8 mouse cellular contexts compared by ENCODE assay signal in the genomic region with DNA sequence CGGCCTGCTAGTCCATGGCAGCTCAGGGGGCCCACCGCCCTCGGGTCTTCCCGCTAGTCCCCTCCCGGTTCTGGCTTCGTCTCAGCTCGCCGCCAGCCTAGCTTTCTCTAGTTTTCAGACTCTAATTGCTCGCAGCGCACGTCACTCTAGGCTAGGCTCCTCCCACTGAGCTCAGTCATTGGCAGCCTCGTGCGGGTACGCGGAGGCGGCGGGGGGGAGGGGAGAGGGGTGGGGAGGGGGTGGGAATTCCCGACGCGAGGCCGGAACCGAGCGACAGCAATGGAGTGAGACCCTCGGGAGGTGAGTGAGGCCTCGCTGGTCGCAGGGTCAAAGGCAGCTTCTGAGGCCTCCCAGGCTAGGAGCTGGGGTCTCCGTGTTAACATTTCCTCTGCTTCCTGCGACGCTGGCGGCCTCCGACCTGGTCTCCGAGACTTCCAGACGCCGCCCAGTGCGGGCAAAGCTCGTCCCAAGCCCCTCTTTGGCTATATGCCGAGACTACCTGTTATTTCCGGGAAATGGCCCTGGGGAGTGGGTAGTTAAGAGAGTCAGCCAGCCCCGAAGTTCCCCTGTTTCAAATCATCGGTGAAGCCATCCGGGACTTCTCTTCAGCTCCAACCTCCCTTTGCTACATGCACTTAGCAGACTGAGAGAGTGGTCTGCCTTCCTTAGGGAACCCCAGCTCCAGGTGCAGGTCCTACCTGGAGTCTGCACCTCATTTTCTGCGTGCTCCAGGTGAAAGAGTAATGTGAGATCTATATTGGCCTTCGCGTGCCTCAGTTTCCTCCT. TPM values are rescaled to one million over a fixed set of nuclear protein-coding genes. Genes with fewer than 3 reads are reported as not detected.
DNase-seq lines count a peak whose midpoint lies in the region; ATAC-seq and TF ChIP-seq lines count a peak whose summit lies in the region.

A gene (plus strand): TSS at position 213 of the 786 bp plus-strand sequence.

- peak within 1 kb of the TSS; percentile 96 for H3K4me2 ChIP-seq in forebrain, embryonic 11.5 days (ENCODE audit: low read depth, low read length, severe bottlenecking)
- peak within 1 kb of the TSS; percentile 82 for H3K4me2 ChIP-seq in heart, embryonic 16.5 days (ENCODE audit: low read depth, low read length)
- peak within 1 kb of the TSS; percentile 94 for H3K4me2 ChIP-seq in liver, embryonic 15.5 days
- H3K4me2 ChIP-seq in neural tube, embryonic 13.5 days: peak within 1 kb of the TSS; percentile 74

- H3K27me3 ChIP-seq in forebrain, embryonic 11.5 days (ENCODE audit: control insufficient read depth, insufficient read depth, low read length): no peaks in the 10 kb centered on the region
- H3K27me3 ChIP-seq in heart, embryonic 16.5 days (ENCODE audit: control insufficient read depth, insufficient read depth, low read length): no peaks in the 10 kb centered on the region
- H3K27me3 ChIP-seq in liver, embryonic 15.5 days: no peaks in the 10 kb centered on the region; the same call in 1 of the 2 replicates
- no peaks in the 10 kb centered on the region for H3K27me3 ChIP-seq in neural tube, embryonic 13.5 days
- no peaks in the 10 kb centered on the region for H3K27me3 ChIP-seq in testis, adult 2 months (ENCODE audit: control insufficient read depth, insufficient read depth, low read length)

- no peak for TF ChIP-seq CTCF in testis, adult 2 months (IDR thresholded peaks at IDR 0.05; ENCODE audit: control insufficient read depth, insufficient read depth, insufficient replicate concordance, low read depth, low read length)

- DNase-seq in CD8-positive naive resting alpha-beta T cell, adult 2 months (ENCODE audit: low read depth in 2 of 2, low spot score in 2 of 2): peak; percentile 70 to 79
- peak; percentile 93 for DNase-seq in c-Kit-positive CD71-negative TER-119-negative erythroid progenitor cells, embryonic 14.5 days (ENCODE audit: low read depth)
- DNase-seq in forebrain, embryonic 11.5 days (ENCODE audit: low spot score): peak; percentile 97
- DNase-seq in kidney, postnatal 36 days: peak; percentile 96 to 98

- peak within 1 kb of the TSS; percentile 74 for H3K27ac ChIP-seq in forebrain, embryonic 11.5 days (ENCODE audit: low read depth, low read length)
- peak within 1 kb of the TSS; percentile 95 for H3K27ac ChIP-seq in heart, embryonic 16.5 days (ENCODE audit: low read length)
- H3K27ac ChIP-seq in liver, embryonic 15.5 days (replicated peaks): peak within 1 kb of the TSS; percentile 79
- H3K27ac ChIP-seq in neural tube, embryonic 13.5 days (replicated peaks): peak within 1 kb of the TSS; percentile 91
- H3K27ac ChIP-seq in testis, adult 2 months (ENCODE audit: control insufficient read depth, insufficient read depth, low read depth, low read length): peak within 1 kb of the TSS; percentile 90

- H3K9ac ChIP-seq in forebrain, embryonic 11.5 days (ENCODE audit: low read length): peak within 1 kb of the TSS; percentile 75
- peak within 1 kb of the TSS; percentile 92 for H3K9ac ChIP-seq in heart, embryonic 16.5 days (ENCODE audit: low read length)
- peak within 1 kb of the TSS; percentile 69 for H3K9ac ChIP-seq in liver, embryonic 15.5 days
- H3K9ac ChIP-seq in neural tube, embryonic 13.5 days: peak within 1 kb of the TSS; percentile 77

- peak; percentile 94 for ATAC-seq in forebrain, embryonic 11.5 days (replicated peaks; ENCODE audit: low FRiP score)
- ATAC-seq in heart, embryonic 16.5 days (replicated peaks; ENCODE audit: extremely low read depth, insufficient read depth, low FRiP score): peak; percentile 92
- ATAC-seq in liver, embryonic 15.5 days (ENCODE audit: insufficient read depth): peak; percentile 88
- peak; percentile 95 for ATAC-seq in neural tube, embryonic 13.5 days (ENCODE audit: low read depth)

- no peaks in the 10 kb centered on the region for H3K9me3 ChIP-seq in forebrain, embryonic 11.5 days (ENCODE audit: control insufficient read depth, low read length)
- no peaks in the 10 kb centered on the region for H3K9me3 ChIP-seq in heart, embryonic 16.5 days (replicated peaks; ENCODE audit: control insufficient read depth, low read length)
- no peaks in the 10 kb centered on the region for H3K9me3 ChIP-seq in liver, embryonic 15.5 days (replicated peaks)
- no peaks in the 10 kb centered on the region for H3K9me3 ChIP-seq in neural tube, embryonic 13.5 days

- H3K36me3 ChIP-seq in forebrain, embryonic 11.5 days (ENCODE audit: control insufficient read depth, insufficient read depth, low read length): no peaks in the 10 kb centered on the region; the same call in 1 of the 2 replicates
- H3K36me3 ChIP-seq in heart, embryonic 16.5 days (ENCODE audit: control insufficient read depth, insufficient read depth): peaks cover 12% of the 10 kb centered on the region
- peaks cover 15% of the 10 kb centered on the region for H3K36me3 ChIP-seq in liver, embryonic 15.5 days (replicated peaks)
- H3K36me3 ChIP-seq in neural tube, embryonic 13.5 days: peaks cover 13% of the 10 kb centered on the region
- no peaks in the 10 kb centered on the region for H3K36me3 ChIP-seq in testis, adult 2 months (ENCODE audit: control insufficient read depth, insufficient read depth, low read length)

- peak; percentile 65 for TF ChIP-seq POLR2A in testis, adult 2 months (IDR thresholded peaks at IDR 0.05; ENCODE audit: control insufficient read depth, low read depth, low read length)

- peak within 1 kb of the TSS; percentile 55 for H3K4me3 ChIP-seq in forebrain, embryonic 11.5 days (ENCODE audit: low read depth, low read length)
- peak within 1 kb of the TSS; percentile 93 for H3K4me3 ChIP-seq in heart, embryonic 16.5 days (ENCODE audit: low read length)
- peak within 1 kb of the TSS; percentile 71 for H3K4me3 ChIP-seq in liver, embryonic 15.5 days (replicated peaks)
- peak within 1 kb of the TSS; percentile 67 for H3K4me3 ChIP-seq in neural tube, embryonic 13.5 days
- H3K4me3 ChIP-seq in testis, adult 2 months (ENCODE audit: control insufficient read depth, low read depth, low read length): peak within 1 kb of the TSS; percentile 97

- WGBS in forebrain, embryonic 11.5 days: under 1% methylated on average over 42 of the region's 44 CpGs
- WGBS in heart, embryonic 16.5 days: under 1% methylated on average over 43 of the region's 44 CpGs
- under 1% methylated on average over 44 of the region's 44 CpGs for WGBS in liver, embryonic 15.5 days (ENCODE audit: insufficient replicate concordance)
- under 1% methylated on average over 44 of the region's 44 CpGs for WGBS in neural tube, embryonic 13.5 days

- H3K4me1 ChIP-seq in forebrain, embryonic 11.5 days (replicated peaks; ENCODE audit: control insufficient read depth, insufficient read depth, low read length): peaks cover 9% of the 10 kb centered on the region
- H3K4me1 ChIP-seq in heart, embryonic 16.5 days (ENCODE audit: control insufficient read depth, insufficient read depth, low read length): peaks cover 12% of the 10 kb centered on the region
- peaks cover 31% of the 10 kb centered on the region for H3K4me1 ChIP-seq in liver, embryonic 15.5 days (replicated peaks)
- H3K4me1 ChIP-seq in neural tube, embryonic 13.5 days (replicated peaks): peaks cover 25% of the 10 kb centered on the region
- H3K4me1 ChIP-seq in testis, adult 2 months (ENCODE audit: control insufficient read depth, insufficient read depth, low read length): peaks cover 12% of the 10 kb centered on the region

RNA-seq across cellular contexts. Expression of the gene that starts here (rescaled TPM):
- polyA plus RNA-seq in forebrain, embryonic 11.5 days (2014; fragmentation: Nextera tagmentation; extraction: Ambion mirVana): 57.5 and 58.5 TPM in 2 replicates
- 61.5 and 86.3 TPM in 2 replicates for polyA plus RNA-seq in heart, embryonic 16.5 days (2015; fragmentation: Nextera tagmentation; extraction: Ambion mirVana)
- polyA plus RNA-seq in liver, embryonic 15.5 days (2015; fragmentation: Nextera tagmentation; extraction: Ambion mirVana): 27.6 and 28.1 TPM in 2 replicates
- 42.4 and 54.8 TPM in 2 replicates for polyA plus RNA-seq in neural tube, embryonic 13.5 days (2015; fragmentation: Nextera tagmentation; extraction: Ambion mirVana)
- 22.5 and 27.4 TPM in 2 replicates for polyA plus RNA-seq in testis, adult 2 months (2012; rRNA removed)

Comparison
In these comparisons a context has a peak if more than half of its experiments do, and no peak if none do; other contexts are left out.
1. Peak in every context shown above with its lines: DNase-seq, ATAC-seq, H3K4me3 ChIP-seq and H3K27ac ChIP-seq.